Mouse (Mus musculus) CD8-positive naive resting alpha-beta T cell, adult 2 months (primary cell): Measurements from ENCODE around the gene Cmpk1.

ENCODE experiments used
- DNase-seq, 2 experiments: peaks; one replicate each; pipeline ENCODE4 v3.0.0; 2022; ENCODE audit warnings: low read depth in 2 of 2, low spot score in 2 of 2

Cmpk1 gene

DNA sequence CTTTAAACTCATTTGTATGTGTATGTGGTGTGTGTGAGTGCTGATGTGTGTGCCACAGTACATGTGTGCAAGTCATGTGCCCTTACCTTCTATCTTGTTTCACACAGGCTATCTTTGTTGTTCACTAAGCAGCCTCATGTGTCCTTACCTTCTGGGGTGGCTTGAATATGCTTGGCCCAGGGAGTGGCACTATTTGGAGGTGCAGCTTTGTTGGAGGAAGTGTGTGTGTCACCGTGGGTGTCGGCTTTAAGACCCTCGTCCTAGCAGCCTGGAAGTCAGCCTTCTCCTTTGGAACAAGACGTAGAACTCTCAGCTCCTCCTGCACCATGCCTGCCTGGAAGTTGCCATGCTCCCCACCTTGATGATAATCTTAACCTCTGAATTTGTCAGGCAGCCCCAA is 40.6 kb downstream of the Cmpk1 start:
- no peak for DNase-seq

GRCm38 (mm10) chr4:114945021-114945420 is 42.0 kb downstream of the Cmpk1 start:
- no peak for DNase-seq

DNA sequence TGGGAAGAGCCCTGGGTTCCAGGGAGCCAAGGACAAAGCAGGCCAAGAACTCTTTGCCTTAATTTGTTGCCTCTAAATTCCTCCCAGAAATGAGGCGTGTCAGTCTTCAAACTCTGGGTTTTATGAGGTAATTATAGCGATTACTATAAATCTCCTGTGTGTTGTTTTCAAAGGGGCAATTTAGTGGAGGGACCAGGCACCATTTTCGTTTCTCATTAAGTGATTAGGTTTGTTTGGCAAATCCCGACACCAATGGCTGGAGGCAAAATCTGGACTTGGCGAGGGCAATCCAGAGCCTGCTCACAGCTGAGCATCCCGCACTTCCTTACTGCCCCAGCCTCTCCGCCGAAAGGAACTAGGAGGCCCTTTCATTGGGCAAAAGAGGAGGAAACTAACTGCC is 44.5 kb downstream of the Cmpk1 start:
- DNase-seq, result no peak

GRCm38 (mm10) chr4:114942112-114942511 is 44.9 kb downstream of the Cmpk1 start:
- no peak for DNase-seq

DNA sequence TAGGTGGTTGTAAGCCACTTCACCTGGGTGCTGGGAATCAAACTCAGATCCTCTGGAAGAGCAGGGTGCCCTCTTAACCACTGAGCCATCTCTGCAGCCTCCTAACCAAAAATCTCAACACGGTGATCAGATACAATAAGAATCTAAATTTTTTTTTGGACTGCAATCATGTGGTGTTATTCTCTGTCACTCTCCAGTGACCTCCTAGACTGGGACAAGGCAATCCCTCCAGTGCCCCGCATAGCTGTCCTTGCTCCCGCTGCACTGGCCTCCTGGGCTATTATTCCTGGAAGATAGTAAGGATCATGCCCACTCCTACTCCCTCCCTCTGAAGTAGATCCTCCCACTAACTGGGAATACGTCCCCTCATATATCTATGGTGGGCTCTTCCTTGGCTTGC is 45.7 kb downstream of the Cmpk1 start:
- no peak for DNase-seq

DNA sequence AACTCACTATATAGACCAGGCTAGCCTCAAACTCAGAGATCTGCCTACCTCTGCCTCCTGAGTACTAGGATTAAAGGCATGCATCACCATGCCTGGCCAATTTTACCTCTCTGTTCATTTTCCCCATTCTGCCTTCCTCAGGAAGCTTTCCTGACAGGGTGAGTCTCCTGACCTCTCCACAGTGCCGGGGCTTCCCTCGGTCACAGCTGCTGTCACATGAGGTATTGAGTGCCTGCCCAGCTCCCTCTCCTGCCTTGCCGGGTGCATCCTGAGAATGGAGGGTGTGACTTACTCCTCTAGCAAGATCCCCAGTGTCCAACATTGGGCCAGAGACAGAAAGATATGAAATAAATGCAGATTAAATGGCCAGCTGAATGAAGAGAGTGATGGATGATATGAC is 48.8 kb downstream of the Cmpk1 start:
- DNase-seq, result no peak

DNA sequence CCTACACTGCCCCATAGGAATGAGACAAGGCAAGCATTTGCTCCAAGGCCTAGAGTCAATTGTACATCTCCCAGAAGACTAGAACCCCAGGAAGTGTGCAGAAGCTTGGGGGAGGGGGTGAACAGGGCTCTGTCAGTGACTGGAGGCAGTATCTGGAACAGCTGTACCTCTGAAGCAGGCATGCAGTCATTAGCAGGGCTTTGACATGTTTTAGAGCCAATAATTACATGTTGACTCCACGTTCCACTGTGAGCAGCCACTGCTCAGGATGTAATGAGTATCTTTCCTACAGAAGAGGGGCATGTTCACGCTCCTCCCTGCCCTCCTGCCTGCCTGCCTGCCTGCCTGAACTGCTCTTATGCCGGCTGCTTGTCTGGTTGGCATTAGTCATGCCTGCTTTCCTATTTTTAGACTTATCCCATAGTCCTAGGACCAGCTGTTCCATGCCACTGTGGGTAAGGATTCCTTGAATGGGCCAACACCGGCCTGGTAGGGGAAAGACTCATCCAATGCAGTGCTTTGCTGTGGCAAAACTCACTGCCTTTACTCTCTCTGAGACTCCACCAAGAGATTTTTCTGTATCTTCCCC is 49.5 kb downstream of the Cmpk1 start:
- no peak for DNase-seq

DNA sequence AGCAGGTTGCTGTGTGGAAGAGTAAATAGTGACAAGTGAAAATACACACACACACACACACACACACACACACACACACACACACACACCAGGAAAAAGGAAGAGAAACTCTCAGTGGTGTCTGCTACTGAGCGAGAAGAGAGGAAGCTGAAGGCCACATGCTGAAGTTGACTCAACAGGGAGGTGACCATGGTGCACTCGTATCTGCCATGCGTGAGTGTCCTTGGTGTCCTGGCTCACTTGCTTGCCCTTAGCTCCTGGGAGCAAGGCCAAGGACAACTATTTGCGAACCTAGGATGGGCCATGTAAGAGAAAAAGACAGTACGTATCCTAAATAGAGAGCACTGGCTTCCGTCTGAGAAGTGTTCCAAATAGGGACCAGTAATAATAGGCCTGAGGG is 52.9 kb downstream of the Cmpk1 start:
- DNase-seq, result no peak

- DNase-seq, result no peak
These were observed 54.3 kb downstream of the Cmpk1 start for GRCm38 (mm10) chr4:114932747-114933146.

DNA sequence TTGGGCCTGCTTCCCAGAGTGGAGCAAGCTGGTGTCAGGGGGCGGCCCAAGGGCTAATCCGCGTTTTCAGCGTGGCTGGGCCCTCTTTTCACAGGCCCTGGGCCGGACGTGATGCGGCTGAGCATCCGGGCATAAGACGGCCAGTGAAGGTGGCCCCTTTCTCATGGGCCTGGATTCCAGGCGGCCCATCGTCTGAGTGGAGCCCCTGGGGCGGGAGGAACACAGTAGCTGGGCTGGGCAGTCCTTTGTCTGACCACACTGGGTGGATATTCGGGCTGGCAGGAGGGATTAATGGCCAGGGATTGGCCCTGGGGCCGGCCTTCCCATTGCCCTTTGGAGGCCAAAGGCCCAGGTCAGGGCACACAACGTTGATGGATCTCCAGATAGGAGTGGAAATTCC is 57.9 kb downstream of the Cmpk1 start:
- no peak for DNase-seq

DNA sequence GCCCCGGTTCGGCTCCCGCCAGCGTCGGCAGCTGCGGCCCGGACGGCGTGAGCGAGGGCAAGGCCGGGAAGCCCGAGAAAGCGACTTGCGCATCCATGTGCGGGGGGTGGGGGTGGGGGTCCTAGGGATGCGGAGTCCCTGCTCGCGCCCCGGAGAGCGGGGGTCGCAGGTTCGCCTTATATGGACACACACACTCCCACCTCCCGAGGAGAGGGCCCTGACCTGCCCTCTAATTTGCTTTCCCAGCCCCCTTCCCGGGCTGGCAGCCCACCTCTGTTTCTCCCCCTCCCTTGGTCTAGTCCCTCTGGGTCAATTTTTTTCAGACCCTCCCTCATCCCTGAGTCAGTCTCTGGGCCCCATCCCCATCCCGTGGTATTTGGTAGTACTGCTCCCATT is 61.1 kb downstream of the Cmpk1 start, which contains the start of gene Foxe3:
Foxe3 (minus strand) TSS at position 97 of the 396 bp plus-strand sequence.
- DNase-seq, result no peak

GRCm38 (mm10) chr4:114924971-114925916 is 61.8 kb downstream of the Cmpk1 start:
- DNase-seq, result no peak

DNA sequence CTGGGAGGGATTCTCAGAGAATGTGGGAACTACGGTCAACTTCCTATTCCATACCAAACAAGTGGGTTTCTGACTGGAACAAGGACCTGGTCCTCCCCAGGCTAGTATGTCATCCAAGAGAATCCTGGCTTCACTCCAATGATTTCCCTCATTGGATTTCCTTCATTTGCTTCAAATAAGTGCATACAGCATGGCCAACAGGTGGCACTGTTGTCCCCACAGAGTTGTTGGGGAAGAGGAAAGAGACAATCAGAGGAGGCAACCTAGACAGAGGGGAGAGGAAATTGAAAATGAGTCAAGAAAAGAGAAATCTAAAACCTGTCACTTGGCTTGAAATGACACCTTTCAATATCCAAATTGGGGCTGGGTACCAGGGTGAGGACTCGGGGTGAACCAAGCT is 70.0 kb downstream of the Cmpk1 start:
- peak in 1 of 2 experiments; percentile 43 for DNase-seq

DNA sequence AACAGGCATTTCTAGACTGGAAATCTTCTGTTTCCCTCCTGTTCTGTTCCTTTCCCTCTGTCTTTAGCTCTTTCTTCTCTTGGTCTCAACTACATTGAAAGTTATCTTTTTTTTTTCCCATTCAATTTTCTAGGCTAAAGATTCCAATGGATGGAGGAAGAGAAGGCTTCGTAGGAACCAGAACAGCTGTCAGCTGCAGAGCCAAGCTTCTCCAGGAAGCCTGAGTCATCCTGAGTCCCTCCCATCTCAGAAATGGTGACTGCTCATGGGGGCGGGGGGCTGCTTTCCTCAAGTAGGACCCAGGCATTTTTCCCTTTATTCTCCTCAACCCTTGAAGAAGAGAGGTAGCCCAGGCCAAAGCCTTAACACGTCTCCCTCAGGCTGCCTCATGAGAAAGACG is 71.0 kb downstream of the Cmpk1 start:
- DNase-seq, result no peak

DNA sequence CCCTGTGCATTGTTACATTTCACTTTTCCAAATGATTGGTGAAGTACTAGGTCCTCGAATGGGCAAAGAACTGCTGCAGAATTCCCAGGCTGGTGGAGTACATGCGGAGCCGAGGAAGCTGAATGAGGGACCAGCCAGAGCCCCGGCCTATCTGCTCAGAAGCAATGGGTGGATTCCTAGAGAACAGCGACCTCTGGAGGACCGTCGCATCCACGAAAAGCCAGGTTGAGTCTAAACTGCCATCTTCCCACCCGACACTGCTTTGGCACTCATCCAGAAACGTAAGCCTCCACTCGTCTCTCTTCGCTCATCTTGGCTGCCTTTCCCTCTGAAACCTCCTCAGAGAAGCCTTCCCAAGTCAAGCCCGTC is 73.5 kb downstream of the Cmpk1 start:
- peak; percentile 25 to 38 for DNase-seq

GRCm38 (mm10) chr4:114912705-114913593 is 74.1 kb downstream of the Cmpk1 start:
- DNase-seq, result no peak

DNA sequence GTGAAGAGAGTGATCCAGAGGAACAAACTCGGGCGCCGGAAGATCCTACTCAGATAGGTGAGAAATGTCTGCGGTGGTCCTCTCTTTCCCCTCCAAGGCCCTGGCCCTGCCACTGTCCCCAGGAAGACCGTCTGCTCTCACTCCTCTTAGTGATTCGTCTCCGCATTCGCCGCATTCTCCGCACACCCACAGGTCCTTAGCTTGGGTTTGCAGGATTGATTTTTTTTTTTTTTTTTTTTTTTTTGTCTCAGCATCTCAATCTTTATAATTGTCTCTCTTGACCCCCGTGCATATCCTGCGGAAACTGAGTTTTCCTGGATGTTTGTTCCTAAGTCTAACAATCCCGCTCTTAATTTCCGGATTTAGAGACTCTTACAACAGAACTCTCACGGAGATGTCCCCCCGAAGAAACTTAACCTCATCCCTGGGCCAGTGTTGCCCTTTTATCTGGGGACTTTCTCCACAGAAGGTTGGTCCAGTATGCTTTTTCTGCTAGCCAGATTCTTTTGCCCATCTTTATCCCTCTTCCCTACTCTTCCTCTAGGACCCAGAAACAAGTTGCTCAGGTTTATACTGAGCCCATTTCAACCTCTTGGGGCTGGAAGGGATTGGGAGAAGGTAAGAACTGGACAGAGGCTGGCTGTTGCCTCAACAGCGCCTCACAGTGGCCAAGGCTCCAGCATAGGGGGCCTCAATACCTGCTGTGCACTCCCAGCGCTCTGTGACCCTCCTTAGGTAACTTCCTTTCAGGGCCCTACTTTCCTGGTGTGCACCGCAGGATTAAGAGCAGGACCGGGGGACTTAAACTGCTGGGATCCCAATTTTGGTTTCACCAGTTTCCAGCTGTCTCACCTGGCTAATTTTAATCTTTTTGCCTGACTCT is 77.2 kb downstream of the Cmpk1 start:
- DNase-seq, result peak in 1 of 2 experiments; percentile 40
